Mouse (Mus musculus): ENCODE measurements at regions not wholly inside any gene's neighbourhood (a gene's known extent, or its start where the extent isn't known, plus 50 kb on each side); places are given as distances from the start of the nearest gene placed in this dataset. TPM values are rescaled to one million over a fixed set of nuclear protein-coding genes. Genes with fewer than 3 reads are reported as not detected.
A peak's percentile ranks its signal among the peaks of the same experiment; 100 is the strongest.

DNA sequence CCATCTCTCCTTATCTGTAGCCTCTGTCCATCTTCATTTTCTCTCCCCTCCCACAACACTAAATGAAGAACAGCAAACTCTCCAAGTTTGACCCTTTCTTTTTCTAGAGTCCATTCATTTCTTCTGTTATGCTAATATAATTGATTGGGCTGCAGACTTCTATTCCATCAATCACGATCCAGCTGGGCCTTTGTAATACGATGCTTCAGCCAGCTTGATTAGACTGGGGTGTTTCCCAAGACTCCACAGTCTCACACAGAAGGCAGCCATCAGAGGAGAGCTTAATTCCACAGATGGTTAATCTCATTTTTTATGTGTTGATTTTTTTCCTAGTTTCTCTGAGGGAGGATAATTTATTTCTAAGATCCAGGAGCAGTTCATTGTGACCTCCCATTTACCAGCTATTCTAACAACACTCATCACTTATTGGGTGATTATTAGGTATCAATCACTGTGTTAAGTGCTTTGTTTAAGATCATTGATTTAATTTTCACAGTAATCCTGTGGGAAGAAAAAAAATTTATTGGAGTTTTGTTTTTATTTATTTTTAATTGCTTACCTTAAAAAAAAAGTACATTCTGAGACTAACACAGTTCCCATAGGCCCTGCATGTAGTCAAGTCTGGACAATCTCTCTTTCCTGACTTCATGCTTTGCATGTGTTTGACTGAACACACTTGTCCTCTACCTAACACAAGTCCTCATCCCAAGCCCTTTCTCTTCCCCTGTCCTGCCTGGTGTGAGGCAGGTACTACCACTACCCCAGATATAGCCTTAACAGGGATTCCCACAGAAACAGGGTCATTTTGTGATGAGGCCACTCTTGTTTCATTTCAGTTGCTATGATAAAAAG lies 925.5 kb downstream of the Ntrk3 start:
- Histone ChIP-seq H3K27me3 (no peaks in the 10 kb centered on the region), H3K4me1 (peaks cover 6% of the 10 kb centered on the region), H3K9me3 (no peaks in the 10 kb centered on the region), H3K36me3 (no peaks in the 10 kb centered on the region), H3K9ac (replicated peaks) (no peak overlapping the region), H3K27ac (replicated peaks) (no peak overlapping the region), H3K4me3 (no peak overlapping the region), H3K4me2 (replicated peaks) (no peak overlapping the region)
- WGBS = 5% methylated on average over 2 of the region's 2 CpGs
- peak; percentile 94 for ATAC-seq (ENCODE audit: low FRiP score, low read depth)

DNA sequence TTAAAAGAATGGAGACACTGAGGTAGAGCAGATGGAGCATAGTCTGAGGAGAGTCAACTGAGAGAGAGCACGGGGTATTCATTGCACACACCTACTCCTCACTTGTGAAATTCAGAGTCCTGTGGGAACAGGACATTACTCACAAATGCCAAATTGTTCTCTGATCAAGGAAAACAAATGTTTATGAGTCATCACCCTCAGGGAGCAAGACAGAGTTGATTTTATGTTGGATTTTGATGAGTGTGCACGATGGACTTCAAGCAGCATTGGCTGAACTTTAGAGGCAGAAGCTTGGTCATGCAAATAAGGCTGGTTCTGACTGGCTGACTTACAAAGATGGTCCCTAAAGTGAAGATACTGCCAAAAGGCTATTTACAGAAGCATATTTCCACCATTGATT lies 951.0 kb downstream of the Ntrk3 start:
- Histone ChIP-seq H3K9ac (replicated peaks) (no peak overlapping the region), H3K36me3 (no peaks in the 10 kb centered on the region), H3K27ac (replicated peaks) (no peak overlapping the region), H3K27me3 (no peaks in the 10 kb centered on the region), H3K4me3 (no peak overlapping the region), H3K4me1 (no peaks in the 10 kb centered on the region), H3K9me3 (no peaks in the 10 kb centered on the region), H3K4me2 (replicated peaks) (no peak overlapping the region)
- no peak for ATAC-seq (ENCODE audit: low FRiP score, low read depth)
- 62% methylated on average over 2 of the region's 2 CpGs for WGBS

DNA sequence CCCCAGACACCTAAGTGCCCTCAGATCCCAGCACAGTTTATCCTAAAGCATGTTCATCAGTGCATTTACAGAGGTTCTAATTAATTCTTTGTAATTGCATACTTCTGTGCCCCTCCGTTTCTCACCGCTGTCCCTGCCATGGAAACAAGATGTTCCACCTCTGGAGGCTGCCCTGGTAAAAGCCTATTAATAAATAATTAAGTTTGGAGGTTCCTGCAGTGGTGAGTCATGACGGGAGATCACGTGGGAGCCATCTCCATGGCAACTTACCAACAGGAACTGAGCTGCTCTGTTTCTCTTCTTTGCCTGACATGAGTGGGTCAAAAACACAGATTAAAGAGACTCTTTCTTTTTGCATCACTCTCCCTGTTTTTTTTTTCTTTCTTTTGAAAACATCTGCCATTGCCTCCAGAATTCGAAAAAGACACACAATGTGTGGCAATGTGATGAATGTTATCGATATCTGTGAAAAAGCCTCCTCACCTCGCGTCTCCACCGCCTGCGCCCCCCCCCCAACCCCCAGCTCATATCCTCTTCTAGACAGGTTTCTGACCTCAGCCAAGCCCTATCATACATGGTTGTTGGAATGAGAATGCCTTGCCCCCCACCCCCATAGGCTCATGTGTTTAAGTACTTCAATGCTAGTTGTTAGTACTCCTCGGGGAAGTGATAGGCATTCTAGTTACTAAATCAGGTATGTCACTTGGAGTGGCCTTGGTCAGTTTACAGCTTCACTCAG lies 965.9 kb downstream of the Ntrk3 start:
- H3K36me3 ChIP-seq = no peaks in the 10 kb centered on the region
- 0 out of 2 replicates have a peak overlapping the region, but pooled peaks have one; percentile 5 for H3K27ac ChIP-seq (replicated peaks)
- no peaks in the 10 kb centered on the region for H3K9me3 ChIP-seq
- ATAC-seq (ENCODE audit: low FRiP score, low read depth) = peak; percentile 92
- H3K4me3 ChIP-seq = no peak overlapping the region
- peak overlapping the region; percentile 24; the same call in 1 of the 2 replicates for H3K4me2 ChIP-seq (replicated peaks)
- peaks cover 9% of the 10 kb centered on the region for H3K4me1 ChIP-seq
- no peaks in the 10 kb centered on the region for H3K27me3 ChIP-seq
- no peak overlapping the region for H3K9ac ChIP-seq (replicated peaks)
- 58% methylated on average over 11 of the region's 11 CpGs for WGBS

DNA sequence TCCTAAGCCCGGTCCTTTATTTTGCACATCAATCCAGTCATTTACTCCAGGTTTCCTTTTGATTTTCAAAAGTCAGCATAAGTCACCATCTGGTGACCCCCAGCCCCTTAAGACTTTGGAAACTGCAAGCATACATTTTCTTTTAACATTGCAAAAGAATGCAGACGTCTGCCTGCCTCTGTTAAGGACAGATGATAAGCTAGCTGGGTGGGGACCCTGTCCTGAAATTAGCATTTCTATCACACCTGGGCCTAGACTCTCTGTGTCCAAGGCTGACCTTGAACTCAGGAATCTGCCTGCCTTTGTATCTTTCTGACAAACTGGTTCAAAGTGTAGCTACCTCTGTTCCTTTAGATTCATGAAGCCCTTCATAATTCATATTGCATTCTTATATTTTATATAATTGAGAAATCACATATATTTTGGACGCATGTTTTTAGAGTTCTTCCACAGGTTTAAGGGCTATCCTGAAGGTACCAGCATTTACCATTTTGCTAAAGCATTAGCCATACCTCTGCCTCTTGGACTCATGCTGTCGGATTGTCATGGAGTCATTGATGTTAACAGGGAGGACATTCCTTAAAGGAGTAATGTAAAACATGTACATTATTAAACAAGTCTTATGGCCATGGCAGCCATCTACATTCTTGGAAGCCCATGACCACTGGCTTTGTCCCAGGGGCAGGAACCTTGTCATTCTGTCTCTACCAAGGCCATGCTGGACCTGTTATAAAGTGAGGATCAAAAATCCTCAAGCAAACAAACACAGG lies 998.6 kb downstream of the Ntrk3 start:
- Histone ChIP-seq H3K4me3 (no peak overlapping the region), H3K9me3 (no peaks in the 10 kb centered on the region), H3K9ac (replicated peaks) (no peak overlapping the region), H3K27ac (replicated peaks) (no peak overlapping the region), H3K27me3 (no peaks in the 10 kb centered on the region), H3K4me2 (replicated peaks) (no peak overlapping the region), H3K36me3 (no peaks in the 10 kb centered on the region), H3K4me1 (no peaks in the 10 kb centered on the region)
- WGBS = 73% methylated on average over 4 of the region's 4 CpGs
- no peak for ATAC-seq (ENCODE audit: low FRiP score, low read depth)

Small RNA genes lying in the stretch of these regions (microRNA-seq; reads per million reads assigned to microRNA genes)
- not detected for gene Gm44358
